Mouse (Mus musculus) lung, embryonic 14.5 days (tissue): Measurements from ENCODE around the gene Gnptab. TPM values are rescaled to one million over a fixed set of nuclear protein-coding genes. Genes with fewer than 3 reads are reported as not detected.

Experiments used
- ATAC-seq: fragments of 200-750 bp; cut with Nextera tagmentation; 2 replicates; pipeline ENCODE4 v1.8.0; 2017; ENCODE audit warnings: mild to moderate bottlenecking, moderate TSS enrichment, moderate library complexity; ENCODE audit not compliant: insufficient read depth
- DNase-seq: peaks from one replicate; pipeline ENCODE4 v3.0.0-alpha.2; 2015
- H3K27ac ChIP-seq: fragments of 300-500 bp; sonication (generic); 2 replicates; pipeline ENCODE4 v1.5.1; 2014; ENCODE audit warnings: low read depth, mild to moderate bottlenecking, moderate library complexity
- H3K27me3 ChIP-seq: fragments of 300-500 bp; sonication (generic); 2 replicates; pipeline ENCODE4 v1.6.1; 2014; ENCODE audit warnings: low read length, control low read depth; ENCODE audit not compliant: insufficient read depth
- H3K36me3 ChIP-seq: fragments of 300-500 bp; sonication (generic); 2 replicates; pipeline ENCODE4 v1.6.1; 2014; ENCODE audit warnings: control low read depth; ENCODE audit not compliant: insufficient read depth
- H3K4me1 ChIP-seq: fragments of 300-500 bp; sonication (generic); 2 replicates; pipeline ENCODE4 v1.6.1; 2014; ENCODE audit warnings: antibody characterized with exemption, control low read depth; ENCODE audit not compliant: insufficient read depth
- H3K4me2 ChIP-seq: fragments of 300-500 bp; sonication (generic); 2 replicates; pipeline ENCODE4 v1.6.1; 2014; ENCODE audit warnings: mild to moderate bottlenecking
- H3K4me3 ChIP-seq: fragments of 300-500 bp; sonication (generic); 2 replicates; pipeline ENCODE4 v1.5.1; 2014; ENCODE audit warnings: low read depth, low read length
- H3K9ac ChIP-seq: fragments of 300-500 bp; sonication (generic); 2 replicates; pipeline ENCODE4 v1.6.1; 2014
- H3K9me3 ChIP-seq: fragments of 300-500 bp; sonication (generic); 2 replicates; pipeline ENCODE4 v1.6.1; 2016; ENCODE audit warnings: low read depth, low read length, control low read depth
- CTCF ChIP-seq: IDR thresholded peaks from 2 replicates; pipeline ENCODE4 v1.5.1; 2016; ENCODE audit warnings: antibody characterized with exemption, low read depth
- WGBS: fragments of 180-500 bp; shearing (Covaris S2); extraction: QIAGEN DNeasy Blood & Tissue Kit; methylation state at CpG from one replicate; pipeline ENCODE4 v1.1.7; 2014; 5-methylcytosine and 5-hydroxymethylcytosine counted together
- polyA plus RNA-seq: library from polyadenylated mRNA; unstranded; fragments of >200 nt; fragmentation: Nextera tagmentation; extraction: Ambion mirVana; gene quantifications from 2 replicates; pipeline ENCODE4 v1.2.1, GENCODE M21; 2014

Gene Gnptab
- polyA plus RNA-seq, 1 experiment from 2014 or later, result 19.8 TPM

- H3K4me1 ChIP-seq, result 0 out of 2 replicates have a peak, but pooled peaks cover 6% of the 10 kb centered on the region
- no peak for TF ChIP-seq CTCF
- ATAC-seq (peak; percentile 55; the same call in 1 of the 2 replicates), DNase-seq (peak; percentile 73)
- no peak overlapping the region for H3K9ac ChIP-seq
- H3K27ac ChIP-seq, result peak overlapping the region; percentile 26; the same call in 1 of the 2 replicates
- H3K4me2 ChIP-seq, result no peak overlapping the region
- H3K9me3 ChIP-seq, result no peaks in the 10 kb centered on the region
- H3K27me3 ChIP-seq, result no peaks in the 10 kb centered on the region
- no peak overlapping the region for H3K4me3 ChIP-seq
- WGBS, result 48% methylated on average over 8 of the region's 8 CpGs
- H3K36me3 ChIP-seq, result no peaks in the 10 kb centered on the region
Measured at GRCm38 (mm10) chr10:88349800-88350199, 29.1 kb upstream of the Gnptab start.

GRCm38 (mm10) chr10:88350687-88351086, 28.2 kb upstream of the Gnptab start:
- Histone ChIP-seq H3K4me2 (no peak overlapping the region), H3K27me3 (no peaks in the 10 kb centered on the region), H3K9me3 (no peaks in the 10 kb centered on the region), H3K36me3 (no peaks in the 10 kb centered on the region), H3K27ac (0 out of 2 replicates have a peak overlapping the region, but pooled peaks have one; percentile 26), H3K9ac (no peak overlapping the region), H3K4me3 (no peak overlapping the region), H3K4me1 (0 out of 2 replicates have a peak, but pooled peaks cover 6% of the 10 kb centered on the region)
- no peak for ATAC-seq
- no peak for TF ChIP-seq CTCF
- DNase-seq, result no peak
- 72% methylated on average over 2 of the region's 2 CpGs for WGBS

GRCm38 (mm10) chr10:88351411-88352103, 27.4 kb upstream of the Gnptab start:
- Histone ChIP-seq H3K4me1 (0 out of 2 replicates have a peak, but pooled peaks cover 6% of the 10 kb centered on the region), H3K4me3 (no peak overlapping the region), H3K9me3 (no peaks in the 10 kb centered on the region), H3K9ac (no peak overlapping the region), H3K27me3 (no peaks in the 10 kb centered on the region), H3K27ac (no peak overlapping the region), H3K36me3 (no peaks in the 10 kb centered on the region), H3K4me2 (no peak overlapping the region)
- TF ChIP-seq CTCF, result no peak
- 56% methylated on average over 5 of the region's 5 CpGs for WGBS
- ATAC-seq, result no peak
- no peak for DNase-seq

GRCm38 (mm10) chr10:88352549-88352948, 26.4 kb upstream of the Gnptab start:
- Histone ChIP-seq H3K27ac (no peak overlapping the region), H3K4me1 (0 out of 2 replicates have a peak, but pooled peaks cover 6% of the 10 kb centered on the region), H3K27me3 (no peaks in the 10 kb centered on the region), H3K4me3 (no peak overlapping the region), H3K9ac (no peak overlapping the region), H3K9me3 (no peaks in the 10 kb centered on the region), H3K36me3 (no peaks in the 10 kb centered on the region), H3K4me2 (no peak overlapping the region)
- ATAC-seq (no peak), DNase-seq (no peak)
- WGBS, result 56% methylated on average over 2 of the region's 2 CpGs
- TF ChIP-seq CTCF, result no peak

GRCm38 (mm10) chr10:88354599-88354998, 24.3 kb upstream of the Gnptab start:
- DNase-seq (no peak), ATAC-seq (no peak)
- Histone ChIP-seq H3K27ac (no peak overlapping the region), H3K27me3 (no peaks in the 10 kb centered on the region), H3K36me3 (no peaks in the 10 kb centered on the region), H3K4me1 (no peaks in the 10 kb centered on the region), H3K9ac (no peak overlapping the region), H3K4me2 (no peak overlapping the region), H3K4me3 (no peak overlapping the region), H3K9me3 (no peaks in the 10 kb centered on the region)
- no peak for TF ChIP-seq CTCF
- 47% methylated on average over 5 of the region's 5 CpGs for WGBS

- no peak overlapping the region for H3K27ac ChIP-seq
- WGBS, result 8% methylated on average over 21 of the region's 21 CpGs
Measured at GRCm38 (mm10) chr10:88356114-88356982, 22.6 kb upstream of the Gnptab start.

More at GRCm38 (mm10) chr10:88356114-88356982, 22.6 kb upstream of the Gnptab start:
- Histone ChIP-seq H3K4me1 (no peaks in the 10 kb centered on the region), H3K36me3 (no peaks in the 10 kb centered on the region), H3K9me3 (no peaks in the 10 kb centered on the region), H3K9ac (peak overlapping the region; percentile 70), H3K27me3 (no peaks in the 10 kb centered on the region), H3K4me2 (peak overlapping the region; percentile 77), H3K4me3 (peak overlapping the region; percentile 60)
- DNase-seq, result no peak
- TF ChIP-seq CTCF, result no peak
- peak; percentile 12; the same call in 1 of the 2 replicates for ATAC-seq
